Mouse (Mus musculus) lung, postnatal 0 days (tissue): ENCODE results near the gene Fam222a.

Experiments
- CTCF ChIP-seq: IDR thresholded peaks from 2 replicates; pipeline ENCODE4 v1.5.1; 2016; ENCODE audit warnings: antibody characterized with exemption, mild to moderate bottlenecking
- EP300 ChIP-seq: IDR thresholded peaks from 2 replicates; pipeline ENCODE4 v1.6.1; 2016; ENCODE audit warnings: antibody characterized with exemption, mild to moderate bottlenecking, control low read depth

DNA sequence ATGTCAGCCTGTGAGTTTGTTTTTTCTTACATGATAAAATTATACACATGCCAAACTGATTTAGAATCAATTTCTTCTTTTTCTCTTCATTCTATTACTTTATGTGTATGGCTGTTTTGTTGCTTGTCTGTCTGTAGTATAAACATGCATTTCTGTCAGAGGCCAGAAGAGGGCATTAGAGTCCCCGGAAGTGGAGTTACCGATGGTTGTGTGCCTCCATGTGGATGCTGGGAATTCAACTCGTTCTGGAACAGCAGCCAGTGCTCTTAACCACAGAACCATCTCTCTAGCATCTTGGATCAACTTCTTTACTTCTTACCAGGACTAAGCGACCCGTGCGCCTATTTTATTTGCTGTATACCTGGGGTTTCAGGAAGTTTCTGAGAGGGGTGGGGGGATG, 24.2 kb upstream of the Fam222a start:
- TF ChIP-seq CTCF (no peak), EP300 (no peak)
